Mouse (Mus musculus) T-helper 1 cell (primary cell): ENCODE results near the gene Mvb12b.

Experiments
- in situ Hi-C: fragments of 300-600 bp; cut with MboI, MseI; formaldehyde crosslinking; loops from one replicate; pipeline ENCODE4 v1.15.1; 2025; ENCODE audit warnings: high pct_unique_total_duplicates

The Mvb12b gene

DNA sequence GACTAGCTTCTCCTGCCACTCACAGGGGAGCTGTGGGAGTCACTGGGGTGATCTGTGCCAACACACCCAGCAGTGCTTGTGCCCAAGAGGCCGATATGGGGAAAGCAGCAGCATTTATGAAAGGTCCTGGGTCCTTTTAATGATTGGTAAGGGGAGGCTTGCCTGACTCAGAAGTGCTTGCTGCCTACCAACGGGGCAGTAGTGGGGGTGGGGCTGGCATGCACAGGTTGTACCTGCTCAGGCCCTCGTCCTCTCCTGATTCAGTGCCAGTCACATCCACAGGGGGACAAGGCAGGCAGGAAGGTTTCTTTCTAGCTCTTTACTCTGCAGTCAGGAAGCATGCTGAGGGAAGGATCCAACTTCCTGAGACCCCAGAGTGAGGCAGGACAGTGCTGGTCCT lies 150.6 kb downstream of the Mvb12b start:
- in situ Hi-C loops: no loop called here

DNA sequence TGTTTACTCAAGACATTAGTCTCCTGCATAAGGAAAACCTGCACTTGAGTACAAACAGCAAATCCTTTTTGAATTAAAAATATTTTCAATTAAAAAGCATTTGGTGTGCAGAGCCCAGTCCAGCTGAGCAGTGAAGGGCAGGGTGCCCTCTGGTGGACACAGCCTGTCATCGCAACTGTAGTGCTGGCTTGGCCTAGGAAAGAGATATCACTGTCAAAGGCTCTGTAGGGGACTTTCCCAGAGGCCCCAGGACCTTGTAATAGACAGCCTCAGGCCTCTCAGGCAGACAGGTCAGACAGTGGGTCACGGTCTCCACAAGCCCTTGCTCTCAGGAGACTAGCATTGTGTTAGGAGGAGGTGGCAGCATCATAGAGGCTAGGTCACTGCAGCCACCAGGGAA lies 151.0 kb downstream of the Mvb12b start:
- in situ Hi-C loops: no loop called here

DNA sequence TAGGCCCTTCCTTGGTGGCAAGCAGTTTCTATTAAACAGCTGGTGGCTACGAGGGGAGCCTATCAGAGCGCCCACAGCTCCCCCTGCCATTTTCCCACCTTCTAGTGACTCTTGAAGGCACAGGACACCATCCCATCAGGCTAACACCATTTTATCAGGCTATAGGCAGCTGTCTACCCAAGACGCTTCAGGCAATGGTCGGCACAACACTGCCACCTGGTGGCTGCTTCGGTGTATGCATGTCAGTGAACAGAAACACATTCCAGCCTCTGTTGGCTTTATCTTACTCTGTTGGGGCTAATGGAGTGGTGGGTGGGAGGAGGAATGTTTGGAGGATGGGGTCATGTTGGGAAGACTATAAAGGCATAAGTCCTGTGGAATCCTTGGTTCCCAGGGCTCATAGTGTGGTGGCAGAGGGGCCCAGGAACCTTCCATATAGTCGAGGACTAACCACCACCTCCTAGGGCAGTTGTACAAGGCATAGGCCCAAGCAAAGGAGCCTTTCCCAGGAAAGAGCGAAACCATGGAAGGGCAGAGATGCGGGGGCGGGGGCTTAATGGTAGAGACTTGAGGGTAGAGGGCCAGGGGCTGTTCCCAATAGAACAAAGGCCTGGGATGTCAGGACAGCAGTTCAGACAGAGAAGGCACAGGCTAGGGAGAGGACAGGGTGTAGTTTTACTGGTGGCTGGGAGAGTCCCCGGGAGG lies 152.8 kb downstream of the Mvb12b start:
- in situ Hi-C loops: loop anchor here (5.0 kb wide), 1 partner anchor 53 kb away; no protein-coding TSS in a partner anchor

DNA sequence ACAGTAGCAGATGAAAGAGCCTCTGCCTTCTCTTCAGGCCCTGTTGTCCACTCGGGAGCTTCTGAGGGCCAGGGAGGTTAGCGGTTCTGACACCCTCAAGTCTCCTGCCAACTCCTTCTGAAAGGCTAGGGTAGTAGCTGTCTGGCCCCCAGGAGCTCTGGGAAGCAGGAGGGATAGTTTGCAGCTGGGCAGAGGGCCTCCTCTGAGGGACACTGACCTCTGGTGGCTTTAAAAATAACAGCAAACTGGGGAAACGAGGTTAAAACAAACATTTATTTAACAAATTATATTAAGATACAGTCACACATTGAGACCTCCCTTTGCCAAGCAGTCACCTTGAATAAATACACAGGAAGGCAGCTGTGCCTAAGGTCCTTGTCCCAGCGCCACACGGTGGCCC lies 158.0 kb downstream of the Mvb12b start:
- in situ Hi-C loops: loop anchor here (5.0 kb wide), 1 partner anchor 47 kb away; no protein-coding TSS in a partner anchor

DNA sequence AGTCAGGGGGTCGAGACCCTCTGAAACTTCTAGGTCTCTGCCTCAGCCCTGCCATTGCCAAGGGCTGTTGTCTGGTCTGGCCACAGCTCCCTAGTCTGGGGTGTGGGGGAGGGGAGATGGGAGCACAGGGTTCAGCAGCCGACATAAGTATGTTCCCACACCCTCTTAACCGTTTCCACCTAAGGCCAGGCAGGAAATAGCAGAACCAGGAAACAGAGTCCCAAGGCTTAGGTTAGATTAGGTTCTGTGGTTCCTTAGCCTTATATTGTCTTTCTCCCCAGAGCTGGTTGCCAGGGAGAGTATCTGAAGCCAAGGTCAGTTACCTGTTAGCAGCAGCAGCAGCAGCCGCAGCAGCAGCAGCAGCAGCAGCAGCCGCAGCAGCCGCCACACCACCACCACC lies 160.5 kb downstream of the Mvb12b start:
- in situ Hi-C loops: no loop called here

DNA sequence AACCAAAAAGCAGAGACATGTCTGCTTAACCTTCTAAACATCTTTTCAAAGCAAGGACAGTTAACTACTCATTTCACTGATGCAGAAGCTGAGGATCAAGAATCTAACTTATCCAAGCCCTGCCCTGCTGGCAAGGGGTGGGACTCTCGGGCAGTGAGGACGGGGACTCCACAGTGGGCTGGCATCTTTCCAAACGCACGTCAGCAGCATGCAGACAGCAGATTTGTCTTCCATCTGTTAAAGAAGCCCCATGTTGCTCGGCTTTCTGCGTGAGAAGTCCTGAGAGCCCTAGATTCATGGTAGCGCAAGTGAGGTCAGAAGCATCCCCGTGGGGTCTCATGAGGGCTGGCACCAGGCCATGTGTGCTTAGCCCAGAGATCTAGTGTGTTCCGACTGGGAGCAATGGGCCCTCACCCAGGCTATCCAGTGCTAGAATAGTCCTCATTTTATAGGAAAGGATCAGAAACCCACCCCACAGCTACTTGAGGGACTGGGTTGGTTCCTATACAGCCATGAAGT lies 167.3 kb downstream of the Mvb12b start:
- in situ Hi-C loops: no loop called here

DNA sequence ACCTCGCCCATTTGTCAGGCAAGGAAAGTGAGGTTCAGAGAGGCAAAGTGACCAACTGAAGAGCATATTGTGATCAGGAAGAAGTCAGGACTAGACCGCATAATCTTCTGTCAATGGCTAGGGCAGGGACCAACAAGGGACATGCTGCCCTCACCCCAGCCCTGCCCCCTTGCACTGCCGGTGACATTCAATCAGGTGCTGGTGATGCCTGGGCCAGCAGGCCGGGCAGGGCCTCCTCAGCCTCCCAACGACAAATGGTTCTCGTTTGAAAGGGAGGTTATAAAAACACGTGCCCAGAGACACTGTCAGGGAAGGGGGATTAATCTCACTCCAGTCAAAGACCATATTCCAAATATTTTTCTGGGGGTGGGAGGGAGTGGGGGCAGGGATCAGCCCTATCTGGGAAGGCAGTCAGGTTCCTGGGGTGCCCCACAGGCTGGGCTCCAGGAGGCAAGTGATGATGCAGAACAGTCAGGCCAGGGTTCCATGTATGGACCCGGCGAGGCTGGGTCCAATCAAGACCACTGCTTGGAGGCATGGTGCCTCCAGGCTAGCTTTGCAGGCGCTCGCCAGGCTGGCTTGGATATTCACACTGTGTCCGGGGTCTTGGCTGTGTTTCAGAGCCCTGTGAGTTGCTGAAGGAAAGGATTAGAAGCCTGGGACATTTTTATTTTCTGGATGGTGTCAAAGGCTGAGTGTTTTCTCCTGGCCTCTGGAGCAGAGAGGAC lies 168.2 kb downstream of the Mvb12b start:
- in situ Hi-C loops: no loop called here

DNA sequence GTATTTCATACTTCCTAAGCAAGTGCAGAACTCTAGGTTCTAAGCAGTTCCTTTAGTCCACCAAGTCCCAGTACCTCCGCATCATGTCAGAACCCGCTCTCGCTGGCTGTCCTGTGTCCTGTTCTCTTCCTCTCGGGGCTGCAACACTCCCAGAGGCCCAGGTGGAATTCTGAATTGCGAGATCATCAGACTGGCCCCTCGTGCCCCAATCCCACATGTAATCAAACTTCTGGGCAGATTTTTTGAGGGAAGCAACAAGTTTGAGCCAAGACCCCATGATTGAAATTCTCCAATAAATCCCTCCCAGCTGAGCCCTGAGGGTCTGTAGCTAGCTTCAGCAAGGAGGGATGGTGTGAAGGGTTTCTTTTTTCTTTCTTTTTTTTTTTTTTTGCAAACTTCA lies 169.2 kb downstream of the Mvb12b start:
- in situ Hi-C loops: no loop called here

DNA sequence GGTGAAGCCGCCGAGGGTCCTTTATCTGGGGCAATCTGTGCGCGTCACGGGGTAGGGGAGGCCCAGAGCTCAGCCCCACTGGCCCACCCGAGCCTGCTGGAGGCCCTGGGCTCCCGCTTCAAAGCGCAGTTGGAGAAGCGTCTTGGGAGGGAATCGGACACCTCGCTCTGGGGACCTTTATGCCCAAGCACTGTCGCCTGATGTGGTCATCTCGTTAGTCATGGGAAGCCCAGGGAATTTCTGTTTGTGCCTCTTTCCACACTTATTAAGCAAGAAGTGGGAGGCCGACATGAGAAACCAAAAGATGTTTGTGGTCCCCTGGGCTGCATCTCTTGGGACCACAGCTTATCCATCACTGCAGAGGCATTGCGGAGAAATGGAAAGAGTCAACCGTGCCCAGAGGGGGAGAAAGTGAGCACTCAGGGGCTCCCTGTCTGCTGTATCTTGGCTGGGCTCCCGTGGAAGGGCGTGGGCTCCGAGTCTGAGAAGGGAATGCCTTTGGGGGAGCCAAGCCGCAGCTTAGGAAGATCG lies 169.9 kb downstream of the Mvb12b start:
- in situ Hi-C loops: no loop called here

DNA sequence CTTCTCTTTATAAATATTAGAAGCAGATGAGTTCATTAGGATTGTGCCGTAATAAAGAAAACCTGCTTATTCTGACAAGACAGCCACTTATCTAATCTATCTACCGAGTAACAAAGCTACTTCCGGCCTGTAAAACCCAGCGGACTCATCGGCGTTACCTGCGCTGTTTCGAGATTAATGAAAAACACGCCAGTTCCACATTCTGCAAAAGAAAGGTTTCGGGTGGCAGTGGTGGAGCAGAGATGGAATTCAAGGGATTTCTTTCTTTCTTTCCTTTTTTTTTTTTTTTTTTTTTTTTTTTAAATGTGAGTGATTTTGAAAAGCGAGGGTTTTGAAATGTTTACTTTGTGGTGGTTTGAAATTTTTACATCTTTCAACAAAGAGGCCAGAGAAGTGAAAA lies 170.4 kb downstream of the Mvb12b start:
- in situ Hi-C loops: no loop called here

DNA sequence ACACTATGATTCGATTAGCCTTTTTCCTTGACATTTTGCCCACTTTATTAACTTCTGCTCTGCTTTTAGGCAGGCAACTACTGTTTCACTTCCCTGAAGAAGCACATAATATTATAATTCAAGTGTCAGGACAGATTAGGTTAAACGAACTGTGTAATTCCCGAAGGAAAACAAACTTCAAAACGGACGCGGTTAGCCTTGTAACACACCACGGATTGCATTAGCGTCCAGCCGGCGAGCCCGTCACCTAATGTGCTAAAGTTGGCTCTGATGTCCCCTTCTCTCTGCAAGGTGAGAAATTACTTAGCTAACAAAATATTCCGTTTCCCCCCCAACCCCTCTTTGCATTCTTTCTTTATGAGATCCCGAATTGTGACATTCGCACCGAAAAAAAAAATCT lies 170.9 kb downstream of the Mvb12b start:
- in situ Hi-C loops: no loop called here

DNA sequence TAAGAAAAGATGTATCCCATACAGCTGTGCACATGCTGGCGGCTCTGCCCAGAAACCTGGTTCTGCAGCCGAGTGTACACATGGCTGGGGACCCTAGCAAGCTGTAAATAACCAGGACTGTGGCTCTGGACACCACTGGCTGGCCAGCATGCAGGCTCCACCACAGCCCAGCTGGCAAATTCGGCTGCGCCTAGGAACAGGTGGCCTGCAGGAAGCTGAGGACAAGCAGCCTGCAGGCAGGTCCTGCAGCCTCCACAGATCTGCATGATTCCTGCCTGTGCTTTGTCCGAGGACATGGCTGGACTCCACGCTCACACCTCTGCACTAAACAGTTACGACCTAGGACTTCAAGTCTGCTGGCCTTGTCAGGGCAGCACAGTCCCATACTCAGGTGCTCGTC lies 172.8 kb downstream of the Mvb12b start:
- in situ Hi-C loops: no loop called here

DNA sequence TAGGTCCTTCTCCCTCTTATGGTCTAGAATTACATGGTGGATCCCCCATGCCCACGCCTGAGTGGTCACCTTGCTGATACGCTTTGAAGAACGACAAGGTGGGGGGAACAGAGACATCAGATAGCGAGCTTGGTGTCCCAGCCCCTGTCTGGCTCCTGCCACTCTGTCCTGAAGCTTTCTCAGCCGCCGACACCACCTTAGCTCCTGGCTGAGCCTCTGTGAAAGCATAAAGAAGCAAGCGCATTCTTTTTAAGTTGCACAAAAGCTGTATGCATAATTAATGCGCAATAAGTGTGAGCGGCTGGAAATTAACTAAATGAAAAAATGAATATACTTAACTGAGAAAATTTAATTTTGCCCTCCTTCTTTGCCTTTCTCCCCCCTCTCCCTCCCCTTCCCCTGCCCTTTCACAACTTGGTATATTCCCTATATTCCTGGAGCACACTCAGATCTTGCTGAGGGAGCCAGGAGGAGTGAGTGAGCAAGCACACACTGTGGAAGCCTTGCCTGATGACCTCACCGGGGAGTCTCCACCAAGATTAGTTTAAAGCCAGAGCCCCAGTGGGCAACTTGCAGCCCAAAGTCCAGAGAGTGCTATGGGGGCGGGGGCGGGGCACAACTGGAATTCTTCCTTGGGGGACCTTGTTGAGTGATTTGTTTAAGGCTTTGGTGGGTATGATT lies 174.0 kb downstream of the Mvb12b start:
- in situ Hi-C loops: no loop called here

DNA sequence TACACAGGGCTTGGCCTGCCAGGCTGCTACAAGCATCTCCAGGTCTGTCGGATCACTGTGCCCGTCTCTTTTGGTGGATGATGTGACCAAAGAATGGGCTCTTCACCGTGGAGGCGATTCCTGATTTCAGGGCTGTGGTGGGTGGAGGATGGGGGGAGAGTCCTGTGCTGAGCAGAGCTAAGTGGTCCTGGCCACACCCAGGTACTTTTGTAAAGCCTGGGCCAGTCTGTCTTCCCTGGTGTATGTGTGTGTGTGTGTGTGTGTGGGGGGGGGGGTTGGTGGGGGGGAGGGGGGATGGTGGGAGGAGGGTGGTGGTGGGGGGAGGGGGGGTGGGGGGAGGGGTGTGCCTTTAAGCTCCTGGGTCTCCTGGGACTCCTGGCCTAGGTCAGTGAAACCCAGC lies 174.9 kb downstream of the Mvb12b start:
- in situ Hi-C loops: no loop called here

DNA sequence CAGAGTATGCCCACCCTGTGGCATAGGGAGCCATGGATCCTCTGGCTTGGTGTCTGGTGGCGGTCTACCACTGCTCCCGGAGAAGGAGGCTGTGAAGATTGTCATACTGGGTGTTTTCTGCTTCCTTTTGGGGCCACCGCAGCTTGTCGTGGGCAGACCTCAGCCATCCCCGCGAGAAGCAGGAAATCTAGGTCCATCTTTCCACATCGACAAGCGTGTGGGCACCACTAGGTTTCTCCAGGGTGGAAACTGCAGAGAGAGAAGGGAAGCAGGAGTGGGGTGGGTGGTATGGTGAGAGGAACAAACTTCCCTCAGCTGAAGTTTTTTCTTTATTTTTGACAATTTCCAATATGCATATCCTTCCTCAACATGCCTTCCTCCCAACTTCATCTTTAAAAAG lies 178.9 kb downstream of the Mvb12b start:
- in situ Hi-C loops: no loop called here

DNA sequence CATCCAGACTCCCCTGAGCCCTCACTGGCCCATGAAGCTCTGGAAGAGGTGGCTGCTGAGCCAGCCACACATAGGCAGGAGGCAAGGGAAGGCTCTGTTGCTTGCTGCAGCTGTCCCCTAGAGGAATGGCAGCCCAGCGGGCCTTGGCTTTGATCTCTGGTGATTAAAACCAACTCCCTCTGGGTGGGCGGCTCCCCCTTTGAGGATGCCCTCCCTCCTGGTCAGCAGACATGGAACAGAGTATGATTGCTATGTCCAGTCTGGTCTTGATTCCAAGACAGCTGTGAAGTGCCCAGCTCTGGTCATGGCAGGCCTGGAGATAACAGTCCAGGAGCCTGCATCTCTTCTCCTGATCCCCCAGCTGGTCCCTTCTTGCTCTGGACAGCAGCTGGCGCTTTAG lies 179.7 kb downstream of the Mvb12b start:
- in situ Hi-C loops: no loop called here

DNA sequence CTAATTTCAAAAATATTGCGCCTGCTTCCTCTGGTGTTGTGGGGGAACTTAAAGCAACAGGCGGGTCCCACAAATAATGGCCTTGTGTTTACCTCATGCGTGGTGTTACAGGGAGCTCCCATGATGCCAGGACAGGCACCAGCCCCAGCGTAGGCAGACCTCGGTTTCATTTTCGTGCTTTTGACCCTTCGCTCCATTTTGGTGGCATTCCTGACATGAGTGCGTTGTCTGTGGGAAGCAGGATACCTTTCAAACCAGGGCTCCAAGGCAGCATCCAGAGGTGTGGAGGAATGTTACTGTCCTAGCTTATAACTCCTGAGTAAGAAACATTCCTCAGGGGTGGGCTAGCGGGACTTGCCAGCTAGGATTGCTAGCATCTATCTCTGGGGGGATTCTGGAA lies 181.3 kb downstream of the Mvb12b start:
- in situ Hi-C loops: no loop called here

DNA sequence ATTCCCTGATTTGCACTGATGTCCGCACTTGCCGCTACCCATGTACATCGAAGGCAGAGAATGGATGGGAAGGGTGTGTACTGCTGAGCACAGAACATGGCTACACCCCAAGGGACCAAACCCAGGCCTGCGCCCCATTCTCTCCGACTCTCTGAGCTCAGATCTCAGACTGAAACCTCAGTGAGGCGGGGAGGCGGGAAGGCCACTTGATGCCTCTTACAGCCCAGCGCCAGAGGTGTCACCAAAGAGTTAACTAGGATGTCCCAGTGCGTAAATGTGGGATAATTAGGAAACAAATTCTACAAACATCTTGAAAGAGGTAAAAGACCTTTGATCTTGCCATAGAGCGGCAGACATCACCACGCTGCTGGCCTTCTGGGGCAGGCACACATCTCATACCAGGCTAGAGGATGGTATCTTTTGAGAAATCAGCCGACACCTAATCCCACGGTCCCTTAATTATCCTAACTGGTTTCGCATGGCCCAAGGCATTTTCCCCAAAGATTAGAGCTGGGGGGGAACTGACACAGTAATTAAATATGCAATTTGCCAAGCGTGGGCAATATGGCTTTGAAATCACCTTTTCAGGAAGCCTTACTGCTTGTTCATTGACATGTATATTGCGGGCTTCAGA lies 181.9 kb downstream of the Mvb12b start:
- in situ Hi-C loops: no loop called here

DNA sequence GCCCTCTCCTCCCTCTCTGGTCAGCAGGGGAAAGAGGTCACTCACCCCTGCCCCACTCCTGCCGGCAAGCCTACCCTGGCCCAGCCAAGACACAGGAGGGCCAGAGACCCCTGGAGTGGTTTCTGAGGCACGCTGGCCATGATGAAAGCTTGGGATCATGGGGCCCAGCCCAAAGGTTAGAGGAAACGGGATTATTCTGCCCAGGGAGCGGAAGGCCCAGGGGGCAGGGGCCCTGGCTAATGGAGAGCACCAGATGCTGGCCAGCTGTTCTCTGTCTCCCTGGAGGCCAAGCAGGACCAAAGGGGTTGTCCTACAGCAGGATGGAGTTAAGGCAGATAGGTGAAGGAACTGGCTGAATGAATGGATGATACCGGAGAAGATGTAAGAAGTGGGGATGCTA lies 184.5 kb downstream of the Mvb12b start:
- in situ Hi-C loops: no loop called here

DNA sequence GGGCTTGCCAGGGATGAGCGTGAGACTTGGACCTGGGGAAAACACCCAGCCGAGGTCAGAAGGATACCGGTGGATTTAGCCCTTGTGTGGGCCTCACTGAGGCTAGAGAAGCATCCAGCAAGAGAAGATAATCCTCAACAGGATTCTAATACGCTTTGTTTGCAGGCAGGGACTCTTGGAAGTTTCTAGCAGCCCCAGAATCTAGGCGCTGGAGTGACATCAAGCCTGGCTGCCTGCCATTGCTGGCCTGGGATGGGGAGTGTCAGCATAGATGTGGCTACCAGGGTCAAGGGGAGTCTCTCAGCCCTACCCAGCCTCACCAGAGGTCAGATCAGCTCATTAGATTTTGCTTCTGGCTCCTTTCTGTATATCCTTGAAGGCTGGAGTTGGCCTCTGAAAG lies 185.0 kb downstream of the Mvb12b start:
- in situ Hi-C loops: no loop called here

DNA sequence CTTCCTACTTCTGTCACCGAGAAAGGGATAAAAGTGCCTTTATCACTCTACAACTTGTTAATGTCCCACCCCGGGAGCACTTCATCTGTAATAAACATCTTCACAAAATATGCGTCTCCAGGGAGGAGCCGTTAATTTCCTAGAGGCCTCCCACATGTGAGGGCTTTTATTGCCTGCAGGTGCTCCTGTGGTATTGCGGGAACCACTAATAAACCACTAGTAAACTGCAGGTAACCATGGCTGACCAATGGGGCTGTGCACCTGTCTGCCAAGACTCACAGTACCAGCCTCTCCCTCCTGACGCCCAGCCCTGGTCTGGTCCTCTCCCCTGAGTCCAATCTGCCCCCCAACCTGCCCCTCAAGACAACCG lies 186.3 kb downstream of the Mvb12b start:
- in situ Hi-C loops: no loop called here
